Mouse (Mus musculus) heart, postnatal 36 days (tissue): ENCODE results near the gene Impg1. TPM values are rescaled to one million over a fixed set of nuclear protein-coding genes. Genes with fewer than 3 reads are reported as not detected.
A peak's percentile ranks its signal among the peaks of the same experiment; 100 is the strongest.

Experiments used
- DNase-seq, 2 experiments: peaks; one replicate each; pipeline ENCODE4 v3.0.0; 2021 to 2022
- intact Hi-C: fragments of 180-260 bp; cut with DNase I; formaldehyde crosslinking; loops from one replicate; pipeline ENCODE4 v1.15.1; 2025
- total RNA-seq, 2 experiments: library from RNA; stranded (reverse); gene quantifications; 2 replicates each; pipeline ENCODE4 v1.2.3; 2021

The Impg1 gene
- total RNA-seq = not detected

DNA sequence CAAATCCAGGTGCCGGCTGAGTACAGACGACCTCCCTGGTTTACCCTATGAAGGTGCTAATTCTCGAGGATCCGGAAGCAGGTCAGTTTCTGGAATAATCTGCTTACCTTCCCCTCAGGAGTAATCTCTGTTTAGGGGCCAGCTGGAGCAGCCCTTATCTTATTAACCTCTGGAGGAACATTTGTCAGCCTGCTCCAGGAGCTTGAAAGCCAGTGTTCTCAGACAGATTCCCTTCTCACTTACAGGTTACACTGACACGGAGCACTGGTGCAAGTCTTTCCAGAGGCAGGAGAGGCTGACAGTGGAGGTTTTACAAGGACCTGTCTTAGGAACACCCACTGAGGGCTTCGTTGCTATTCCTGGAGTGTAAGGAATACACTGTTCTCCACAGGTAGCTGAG, at the start of gene Impg1:
Impg1 (minus strand) TSS at position 101 of the 400 bp plus-strand sequence.
- intact Hi-C loops = no loop called here
- DNase-seq = no peak

DNA sequence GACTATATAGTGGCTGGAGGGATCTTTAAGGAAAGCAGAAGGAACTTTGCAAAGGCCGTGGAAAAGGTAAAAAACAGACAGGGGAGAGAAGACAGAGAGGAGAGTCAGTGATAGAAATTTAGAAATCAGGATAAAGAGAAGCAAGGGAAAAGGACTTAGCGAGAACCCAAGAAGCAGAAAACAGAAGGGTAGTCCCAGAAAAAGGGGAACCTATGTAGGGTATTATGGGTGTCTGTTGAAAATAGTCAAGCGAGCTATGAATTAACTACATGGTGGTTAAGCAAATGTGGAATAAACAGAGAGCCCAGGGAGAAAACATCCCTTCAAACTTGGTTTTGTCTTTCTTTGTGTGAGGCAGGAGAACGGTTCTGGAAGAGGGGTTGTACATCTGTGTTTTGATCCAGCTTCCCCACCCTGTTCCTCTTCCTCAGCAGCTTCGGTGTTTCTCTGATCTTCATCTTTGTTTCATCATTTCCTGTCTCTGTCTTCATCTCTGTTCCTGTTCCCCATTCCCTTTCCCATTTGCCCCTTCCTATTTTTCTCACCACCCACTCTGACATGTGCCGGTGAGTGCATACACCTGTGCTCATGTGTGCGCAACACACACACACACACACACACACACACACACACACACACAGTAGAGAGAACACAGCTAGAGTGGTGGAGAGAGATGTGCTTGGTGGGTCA, 44.3 kb upstream of the Impg1 start:
- DNase-seq = no peak
- intact Hi-C loops = no loop called here

DNA sequence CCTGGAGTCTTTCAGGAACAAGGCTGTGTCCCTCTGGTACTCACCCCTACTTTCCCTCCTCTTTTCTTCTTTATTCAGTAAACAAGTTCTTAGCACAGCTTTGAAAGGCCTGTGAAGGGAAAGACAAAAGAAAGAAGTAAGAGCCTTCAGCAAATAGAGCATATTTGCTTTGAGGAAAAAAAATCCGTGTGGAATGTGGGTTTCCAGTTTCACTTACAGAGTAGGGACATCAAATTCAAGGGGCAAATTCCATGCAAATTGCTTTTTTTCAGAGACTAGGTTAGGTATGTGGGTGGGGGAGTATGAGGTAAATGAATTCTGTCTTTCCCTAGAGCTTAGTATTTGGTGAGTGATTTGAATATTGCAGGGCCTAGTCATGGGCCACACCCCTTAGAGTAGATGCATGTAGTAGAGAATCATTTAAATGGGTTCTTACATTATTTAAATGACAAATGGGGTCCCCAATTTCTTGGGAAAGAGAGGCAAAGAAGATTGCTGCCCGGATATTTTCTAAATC, 39.3 kb upstream of the Impg1 start:
- intact Hi-C loops = no loop called here
- no peak for DNase-seq

DNA sequence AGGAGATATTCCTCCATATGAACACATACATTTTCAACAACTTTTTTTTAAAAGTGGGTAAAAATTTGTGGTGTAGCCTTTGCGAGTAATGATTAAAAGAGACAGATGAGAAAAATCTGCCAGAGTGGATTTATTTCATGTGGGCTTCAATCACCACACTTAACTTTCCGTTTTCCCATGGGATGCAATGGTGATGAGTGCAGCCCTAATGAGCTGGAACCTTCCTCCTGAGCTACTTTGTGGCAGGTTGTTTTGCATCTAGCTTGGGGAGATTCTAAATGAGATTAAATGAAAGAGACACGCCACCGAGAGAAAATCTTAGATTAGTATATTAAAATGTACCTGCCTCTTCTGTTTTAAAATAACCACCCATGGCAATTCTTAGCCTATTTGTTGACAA, 26.3 kb upstream of the Impg1 start:
- intact Hi-C loops = no loop called here
- DNase-seq = no peak

DNA sequence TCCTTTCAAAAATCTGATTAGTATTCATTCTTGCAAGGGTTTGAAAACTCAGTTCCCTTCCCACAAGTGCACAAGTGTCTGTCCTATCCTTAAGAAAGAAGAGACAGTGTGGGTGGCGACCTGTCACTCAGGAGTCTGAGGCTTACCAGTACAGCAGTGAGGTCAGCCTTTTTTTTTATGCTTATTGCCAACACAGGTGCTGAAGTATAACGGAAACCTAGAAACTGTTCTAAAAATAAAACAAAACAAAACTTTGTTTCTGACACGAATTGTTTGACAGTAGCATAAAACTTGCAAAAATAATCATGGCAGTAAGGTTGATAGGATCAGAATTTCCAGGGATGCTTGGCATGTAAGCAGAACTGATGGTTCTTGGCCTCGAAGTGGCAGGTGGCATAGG, 4.9 kb downstream of the Impg1 start:
- DNase-seq = no peak
- intact Hi-C loops = no loop called here

DNA sequence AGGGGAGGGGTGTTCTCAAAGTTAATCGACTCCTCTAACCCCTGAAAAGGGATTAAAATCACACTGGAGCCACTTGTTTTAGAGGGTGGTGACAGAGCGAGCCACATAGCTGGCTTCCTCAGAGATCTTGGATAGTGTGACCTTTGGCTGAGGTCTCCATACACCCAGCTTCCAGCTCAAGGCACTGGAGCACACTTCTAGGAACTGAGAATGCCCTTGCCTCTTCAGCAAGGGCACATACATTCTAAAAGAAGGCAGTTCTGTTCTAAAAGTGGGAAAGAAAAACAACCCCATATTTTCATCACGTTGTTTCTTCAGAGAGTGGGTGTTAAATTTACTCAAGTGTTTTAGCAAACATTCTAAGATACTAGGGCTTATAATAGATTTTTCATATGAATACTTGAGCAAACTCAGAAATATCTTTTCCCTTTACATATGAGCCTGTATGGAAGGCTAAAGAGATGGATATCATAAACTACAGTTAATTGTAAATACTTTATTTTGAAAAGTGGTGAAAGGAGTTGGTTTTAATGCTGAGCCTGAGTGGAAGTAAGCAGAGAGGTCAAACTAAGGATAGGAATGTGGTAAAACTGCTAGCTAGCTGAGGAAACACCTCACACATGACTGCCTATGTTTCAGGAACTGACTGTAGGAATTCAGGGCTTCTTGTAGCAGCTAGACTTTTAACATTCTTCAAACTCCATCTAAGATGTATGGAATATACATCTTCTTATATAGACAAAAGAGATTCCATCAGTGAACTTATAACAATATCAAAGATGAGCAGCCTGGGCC, 14.6 kb downstream of the Impg1 start:
- intact Hi-C loops = no loop called here
- DNase-seq = no peak

DNA sequence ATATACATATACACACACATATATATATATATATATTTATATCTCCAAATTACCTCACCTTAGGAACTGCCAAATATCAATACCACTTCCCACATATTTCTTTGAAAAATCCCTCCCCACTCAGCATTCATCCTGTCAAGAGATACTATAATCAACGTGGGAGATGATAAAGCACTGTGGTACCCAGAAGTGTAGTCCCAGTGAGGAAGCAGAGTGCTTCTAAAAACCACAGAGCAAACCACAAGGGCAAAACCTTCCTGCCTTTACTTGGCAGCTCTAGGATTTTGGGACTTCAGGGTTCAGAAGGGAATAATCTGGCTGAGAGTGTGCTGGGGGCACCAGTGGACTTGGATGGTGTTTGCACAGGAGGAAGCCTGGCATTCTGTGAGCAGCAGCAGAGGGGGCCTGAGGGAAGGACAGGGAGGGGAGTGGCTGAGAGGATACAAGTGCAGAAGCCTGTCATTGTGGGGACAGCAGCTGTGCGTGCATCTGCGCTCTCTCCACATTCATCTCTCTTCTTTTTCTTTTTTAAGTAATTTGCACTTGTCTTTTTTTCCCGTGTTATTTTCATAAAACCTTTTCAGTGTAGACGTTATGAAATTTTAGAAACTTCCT, 24.1 kb downstream of the Impg1 start:
- intact Hi-C loops = no loop called here
- DNase-seq = no peak

DNA sequence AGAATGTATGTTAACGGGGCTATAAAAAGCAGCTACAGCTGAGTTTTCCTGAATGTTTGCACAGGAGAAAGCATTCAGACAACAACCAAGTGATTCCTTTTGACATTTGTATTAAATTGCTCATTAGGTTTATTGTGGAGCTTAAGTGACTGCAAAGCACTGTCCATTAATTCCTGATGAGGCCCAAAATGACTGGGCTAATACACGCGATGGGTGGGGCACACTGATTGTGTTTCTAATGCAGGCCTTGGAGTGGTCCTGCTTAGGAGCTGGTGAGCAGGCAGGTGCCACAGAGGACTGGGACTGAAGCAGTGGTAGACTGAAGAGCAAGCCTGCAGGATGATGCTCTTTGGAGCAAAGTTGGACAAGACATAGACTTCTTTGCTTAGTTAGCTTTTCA, 73.9 kb downstream of the Impg1 start:
- intact Hi-C loops = no loop called here

DNA sequence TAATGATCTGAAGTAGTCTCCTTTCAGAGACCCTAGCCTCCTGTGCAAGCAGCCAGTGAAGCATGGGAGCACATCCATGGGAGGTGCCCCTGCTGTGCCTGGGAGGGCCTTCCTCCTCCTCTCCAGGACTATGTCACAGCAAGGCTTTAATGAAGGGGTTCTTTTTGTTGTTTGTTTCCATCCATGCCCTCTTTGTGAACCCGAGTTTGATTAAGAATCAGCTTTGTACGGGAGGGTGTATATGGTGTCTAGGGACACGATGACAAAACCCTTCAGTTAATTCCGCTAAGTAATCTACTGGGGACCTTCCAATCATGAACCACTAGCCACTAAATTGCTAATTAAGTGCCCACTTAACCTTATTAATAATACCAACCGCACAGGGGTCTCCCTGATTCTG, 74.3 kb downstream of the Impg1 start:
- intact Hi-C loops = no loop called here
- no peak for DNase-seq

More for the DNA sequence above, 73.9 kb downstream of the Impg1 start:
- DNase-seq = no peak

DNA sequence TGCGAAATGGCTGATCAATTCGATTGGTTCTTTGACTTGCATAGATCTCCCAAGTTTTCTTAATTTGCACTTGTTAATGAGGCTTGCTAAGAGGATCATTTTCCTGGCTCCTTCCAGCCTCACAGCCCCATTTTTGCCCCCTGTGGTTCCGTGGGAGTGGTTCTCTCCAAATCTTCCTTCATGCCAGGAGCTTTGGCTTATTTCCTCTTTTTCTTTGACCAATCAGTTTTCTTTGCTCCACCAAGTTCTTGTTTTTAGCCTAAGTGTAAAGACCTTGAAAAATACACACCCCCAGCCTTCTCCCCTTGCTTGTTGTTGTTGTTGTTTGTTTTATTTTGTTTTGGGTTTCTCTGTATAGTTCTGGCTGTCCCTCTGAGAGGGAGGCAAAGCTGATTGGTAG, 77.4 kb downstream of the Impg1 start:
- intact Hi-C loops = no loop called here
- no peak for DNase-seq

DNA sequence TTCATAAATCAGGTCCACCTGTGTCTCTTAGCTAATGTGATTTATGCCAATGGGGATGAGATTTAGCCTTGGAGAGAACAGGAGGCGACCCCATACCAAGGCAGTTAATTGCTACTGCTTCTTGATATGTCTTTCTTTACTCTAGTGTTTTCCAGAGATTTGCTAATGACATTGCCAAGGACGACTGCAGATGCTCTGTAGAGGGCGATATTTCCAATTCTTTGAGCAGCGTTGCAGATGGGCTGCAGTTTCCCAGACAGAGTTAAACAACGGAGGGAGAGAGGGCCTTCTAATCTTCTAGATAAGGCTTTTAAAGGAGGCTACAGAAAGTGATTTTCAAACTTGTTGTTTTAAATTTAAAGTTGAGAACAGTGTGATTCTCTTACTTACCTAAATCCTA, 78.8 kb downstream of the Impg1 start:
- intact Hi-C loops = no loop called here
- DNase-seq = no peak

DNA sequence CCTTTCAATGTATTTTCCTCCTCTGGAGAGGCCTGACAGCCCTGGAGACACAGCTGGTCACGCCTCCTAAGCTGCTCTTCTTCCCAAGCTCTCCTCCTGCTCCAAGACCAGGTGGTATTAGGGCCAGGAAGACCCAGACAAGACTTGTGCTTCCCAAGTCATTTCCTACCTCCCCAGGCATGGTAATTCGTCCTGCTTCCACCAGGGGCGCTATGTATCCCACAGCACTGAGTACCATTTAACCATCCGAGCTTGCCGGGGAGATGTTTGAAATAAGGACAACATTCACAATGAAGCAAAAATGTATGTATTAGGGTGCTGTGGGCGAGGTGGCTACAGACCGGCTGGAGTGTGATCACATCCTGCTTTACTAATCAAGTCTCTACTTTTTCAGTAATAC, 79.3 kb downstream of the Impg1 start:
- intact Hi-C loops = no loop called here
- peak in 1 of 2 experiments; percentile 13 for DNase-seq

DNA sequence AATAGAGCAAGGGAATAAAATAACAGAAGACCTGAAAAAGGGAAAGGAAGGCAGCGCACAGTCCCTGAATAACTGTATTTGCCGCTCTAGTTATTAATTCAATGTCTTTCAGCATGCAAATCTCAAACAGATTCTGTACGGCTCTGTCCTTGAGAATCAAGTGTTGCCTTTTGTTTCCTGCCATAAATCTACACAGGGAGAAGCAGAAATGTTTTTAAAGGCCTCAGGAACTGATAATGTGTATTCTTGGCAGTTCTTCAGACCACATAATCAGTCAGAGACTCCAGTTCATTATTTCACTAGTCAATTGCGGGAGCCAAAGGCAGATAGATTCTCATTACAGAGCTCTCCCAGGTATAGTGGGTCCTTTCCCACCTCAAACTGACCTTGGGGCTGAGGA, 82.6 kb downstream of the Impg1 start:
- intact Hi-C loops = no loop called here

DNA sequence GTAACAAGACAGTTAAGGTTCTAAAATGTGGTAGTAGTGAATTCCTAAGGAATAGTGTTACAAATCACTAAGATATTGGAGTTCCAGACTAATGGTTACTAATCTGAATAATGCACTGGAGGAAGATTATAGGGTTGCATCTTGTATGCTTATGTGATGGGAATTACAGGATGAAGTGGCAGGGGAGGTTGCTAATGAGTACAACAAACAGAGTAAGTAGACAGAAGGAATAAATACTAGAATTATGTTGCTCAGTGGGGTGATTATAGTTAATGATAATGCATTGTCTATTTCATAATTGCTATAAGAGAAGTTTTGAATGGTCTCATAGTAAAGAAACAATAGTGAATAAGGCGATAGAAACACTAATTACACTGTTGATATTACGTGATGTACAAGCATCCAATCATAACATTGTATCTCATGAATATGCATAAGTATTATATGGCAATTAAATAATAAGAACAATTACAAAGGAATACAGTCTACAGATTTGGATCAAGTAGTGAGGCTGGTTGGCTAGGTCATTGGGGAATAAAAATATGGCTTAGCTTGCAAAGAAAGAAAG, 85.1 kb downstream of the Impg1 start:
- no peak for DNase-seq
- intact Hi-C loops = no loop called here

More for the DNA sequence above, 82.6 kb downstream of the Impg1 start:
- DNase-seq = no peak

DNA sequence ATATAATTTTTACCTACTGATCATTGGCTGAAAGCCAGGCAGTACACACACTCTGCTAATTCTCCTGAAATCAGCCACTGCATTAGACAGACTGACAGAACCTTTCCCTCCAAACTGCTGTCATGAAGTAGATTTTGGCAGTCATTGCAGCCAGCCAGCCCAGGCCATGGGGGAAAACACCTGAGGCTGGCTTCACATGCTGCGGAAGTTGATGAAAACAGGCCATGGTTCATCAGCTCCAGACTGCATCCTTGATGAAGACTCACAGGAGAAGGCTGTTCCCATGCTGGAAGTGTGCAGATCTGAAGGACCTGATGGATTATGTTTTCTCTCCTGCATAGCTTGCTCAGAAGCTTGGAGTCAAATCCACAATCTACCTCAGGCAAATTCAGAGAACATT, 91.2 kb downstream of the Impg1 start:
- DNase-seq = no peak

DNA sequence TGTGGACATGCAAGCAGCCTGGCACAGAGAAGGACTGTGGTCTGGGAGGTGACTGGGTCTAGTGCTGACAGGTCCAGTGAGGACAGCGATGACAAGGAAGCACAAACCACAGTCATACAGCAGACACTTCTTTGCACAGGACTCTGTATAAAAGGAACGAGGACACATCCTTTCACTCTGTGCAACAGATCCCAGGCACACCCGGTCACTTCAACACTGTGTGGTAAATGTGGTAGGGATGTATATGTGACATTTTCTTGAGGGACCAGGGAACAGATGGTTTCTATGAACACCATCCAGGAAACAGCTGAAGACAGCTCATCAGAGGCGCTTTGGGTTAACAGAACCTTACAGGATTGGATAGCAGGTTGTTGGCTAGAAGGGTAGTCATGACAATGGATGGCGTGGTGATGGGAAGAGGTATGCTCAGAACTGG, 92.0 kb downstream of the Impg1 start:
- no peak for DNase-seq
- intact Hi-C loops = no loop called here

More for the DNA sequence above, 91.2 kb downstream of the Impg1 start:
- intact Hi-C loops = no loop called here

DNA sequence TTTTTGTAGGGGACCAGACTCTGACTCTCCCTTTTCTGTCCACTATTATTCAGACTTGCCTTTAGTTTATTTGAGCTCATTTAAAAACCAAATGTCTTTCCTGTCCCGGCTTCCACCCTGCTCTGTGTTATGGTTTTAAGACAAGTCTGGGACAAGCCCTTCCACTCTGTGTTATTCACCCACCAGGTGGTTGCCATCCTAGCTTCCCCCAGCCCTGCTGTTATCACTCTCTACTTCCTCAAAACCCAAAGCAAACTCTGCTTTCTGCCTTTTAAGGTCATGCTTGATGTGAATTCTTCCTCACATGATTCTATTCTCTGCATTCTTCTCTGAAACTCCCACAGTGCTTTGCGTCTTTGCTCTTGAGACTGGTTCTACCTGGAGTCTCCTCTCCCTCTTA, 96.6 kb downstream of the Impg1 start:
- intact Hi-C loops = no loop called here

DNA sequence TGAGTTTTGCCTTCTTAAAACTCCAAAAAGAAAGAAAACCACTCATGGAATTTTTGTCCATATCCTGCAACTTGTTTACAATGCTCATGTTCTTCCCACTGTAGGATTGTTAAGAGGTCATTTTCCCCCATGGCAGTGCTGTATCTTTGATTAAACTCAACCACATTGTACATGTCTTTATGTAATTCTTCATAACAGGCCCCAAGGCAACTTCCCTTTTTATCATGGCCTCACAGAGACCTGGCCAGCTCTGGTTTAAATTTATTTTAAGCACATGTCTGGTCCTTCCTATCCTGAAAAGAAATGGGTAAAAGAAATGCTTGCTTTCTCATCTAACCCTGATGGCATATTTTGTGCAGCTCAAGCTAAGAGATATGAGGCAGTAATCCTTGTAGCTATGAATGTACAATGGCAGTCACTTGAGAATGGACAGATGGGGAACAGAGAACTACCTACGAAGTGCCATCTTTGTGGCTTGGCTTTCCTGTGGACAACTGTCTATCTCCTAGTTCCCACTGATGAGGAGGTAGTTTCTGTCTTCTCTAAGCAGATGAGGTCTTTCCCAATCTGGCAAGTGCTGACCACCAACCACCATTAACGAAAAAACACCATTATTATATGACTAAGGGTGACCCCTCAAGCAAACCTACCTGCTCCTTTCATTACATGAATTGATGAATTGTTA, 97.6 kb downstream of the Impg1 start:
- DNase-seq = no peak
- intact Hi-C loops = no loop called here

More for the DNA sequence above, 96.6 kb downstream of the Impg1 start:
- no peak for DNase-seq

DNA sequence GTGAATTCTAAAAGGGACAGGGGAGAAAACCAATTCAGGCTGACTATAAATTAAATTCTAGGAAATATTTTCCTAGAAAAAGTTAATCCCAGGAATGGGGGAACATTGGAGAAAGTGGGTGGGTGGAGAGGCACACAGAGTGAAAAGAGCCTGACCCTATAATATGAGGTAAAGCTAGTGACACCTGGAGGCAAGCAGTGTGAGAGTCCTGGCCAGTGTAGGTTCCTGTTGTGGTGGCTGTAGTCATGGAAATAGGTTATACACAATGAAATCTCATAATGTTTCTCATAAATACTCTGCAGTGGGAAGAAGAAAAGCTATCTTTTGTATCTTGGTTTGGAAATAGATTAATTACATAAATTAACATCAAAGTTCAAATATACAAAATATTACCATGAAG, 105.2 kb downstream of the Impg1 start:
- intact Hi-C loops = no loop called here
- DNase-seq = no peak

DNA sequence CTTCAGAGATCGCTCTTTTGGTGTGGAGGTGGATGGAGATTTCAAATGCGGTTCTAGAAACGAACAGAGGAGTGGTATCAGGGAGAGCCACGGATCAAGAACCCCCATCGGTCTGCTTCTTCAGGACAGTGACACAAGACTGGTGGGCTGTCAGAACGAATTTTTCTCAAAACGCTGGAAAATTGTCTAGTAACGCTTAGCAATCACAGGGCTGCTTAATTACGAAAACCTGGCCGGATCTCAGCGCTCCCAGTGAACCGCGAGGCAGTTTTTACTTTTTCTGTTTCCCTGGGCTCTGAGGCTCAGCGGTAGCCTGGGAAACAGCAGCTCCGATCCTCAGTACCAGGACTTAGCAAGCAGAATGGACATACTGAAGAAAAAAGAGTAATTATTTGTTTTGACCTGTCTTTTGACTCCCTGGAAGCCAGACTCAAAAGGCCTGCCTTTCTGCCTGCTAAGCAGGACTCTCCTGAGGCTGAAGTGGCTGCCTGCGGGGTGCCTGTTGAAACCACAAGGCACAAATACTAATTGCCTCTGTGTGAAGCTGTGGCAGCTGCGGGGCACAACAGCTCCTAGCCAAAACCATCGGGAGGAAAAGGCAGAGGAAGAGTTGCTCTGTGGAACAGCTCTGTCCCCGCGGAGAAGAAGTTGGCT, 113.5 kb downstream of the Impg1 start:
- intact Hi-C loops = no loop called here
- DNase-seq = no peak
